Mouse (Mus musculus) urinary bladder, postnatal 4 days (tissue): ENCODE measurements around the gene Tshz2.

ENCODE experiments used
- DNase-seq, 2 experiments: peaks; one replicate each; pipeline ENCODE4 v3.0.0; 2021 to 2022; ENCODE audit warnings: low spot score in 2 of 2

Gene Tshz2

DNA sequence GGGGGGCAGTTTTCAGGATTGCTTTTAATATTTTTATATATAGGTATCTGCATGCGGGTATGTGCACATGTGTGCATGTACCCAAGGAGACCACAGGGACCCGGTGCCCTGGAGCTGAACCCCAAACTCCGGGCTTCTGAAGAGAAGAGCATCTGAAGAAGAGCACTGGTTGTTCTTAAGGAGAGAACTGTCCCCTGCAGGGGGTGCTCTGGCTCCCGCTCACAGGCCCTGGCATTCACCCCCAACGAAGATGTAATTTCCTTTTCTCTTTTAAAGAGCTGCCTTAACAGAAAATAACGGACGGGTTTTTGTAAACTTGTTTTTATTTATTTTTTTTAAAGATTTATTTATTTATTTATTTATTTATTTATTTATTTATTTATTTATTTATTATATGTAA lies 469.1 kb downstream of the Tshz2 start:
- DNase-seq: no peak

- no peak for DNase-seq
These were observed 470.5 kb downstream of the Tshz2 start for GRCm38 (mm10) chr2:170103341-170103740.

- peak in 1 of 2 experiments; percentile 40 for DNase-seq
These were observed 471.0 kb downstream of the Tshz2 start for GRCm38 (mm10) chr2:170103852-170104251.

DNA sequence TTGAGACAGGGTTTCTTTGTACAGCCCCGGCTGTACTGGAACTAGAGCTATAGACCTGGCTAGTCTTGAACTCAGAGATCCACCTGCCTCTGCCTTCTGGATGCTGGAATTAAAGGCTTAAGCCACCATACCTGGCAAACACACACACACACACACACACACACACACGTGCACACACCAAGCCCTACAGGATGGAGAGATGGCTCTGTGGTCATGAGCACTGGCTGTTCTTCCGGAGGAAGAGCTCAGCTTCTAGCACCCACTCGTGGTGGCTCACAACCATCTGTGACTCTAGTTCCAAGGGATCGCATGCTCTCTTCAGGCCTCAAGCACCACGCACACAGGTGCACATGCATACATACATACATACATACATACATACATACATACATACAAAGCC lies 471.6 kb downstream of the Tshz2 start:
- DNase-seq: no peak

GRCm38 (mm10) chr2:170106000-170106399 lies 473.2 kb downstream of the Tshz2 start:
- DNase-seq: no peak

DNA sequence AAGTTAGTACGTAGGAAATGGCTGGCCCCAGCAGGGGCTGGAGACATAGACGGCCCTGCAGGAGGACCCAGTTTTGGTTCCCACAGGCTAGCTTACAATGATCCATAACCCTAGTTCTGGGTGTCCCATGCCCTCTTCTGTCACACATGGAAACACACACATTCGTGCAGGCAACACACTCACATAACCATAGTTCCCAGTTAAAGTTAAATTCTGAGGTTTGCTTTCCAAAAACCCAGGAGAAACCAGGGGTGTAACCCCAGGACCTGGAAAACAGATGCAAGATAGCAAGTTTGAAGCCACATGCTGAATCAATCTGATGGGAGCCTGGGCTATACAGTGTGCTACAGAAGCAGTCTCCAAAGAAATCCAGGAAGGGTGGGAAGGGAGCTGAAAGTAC lies 475.0 kb downstream of the Tshz2 start:
- no peak for DNase-seq

- no peak for DNase-seq
These were observed 476.7 kb downstream of the Tshz2 start for GRCm38 (mm10) chr2:170109528-170109927.

GRCm38 (mm10) chr2:170110306-170110705 lies 477.5 kb downstream of the Tshz2 start:
- DNase-seq: no peak

- DNase-seq: peak; percentile 46 to 73
These were observed 484.0 kb downstream of the Tshz2 start for GRCm38 (mm10) chr2:170116704-170117281.

DNA sequence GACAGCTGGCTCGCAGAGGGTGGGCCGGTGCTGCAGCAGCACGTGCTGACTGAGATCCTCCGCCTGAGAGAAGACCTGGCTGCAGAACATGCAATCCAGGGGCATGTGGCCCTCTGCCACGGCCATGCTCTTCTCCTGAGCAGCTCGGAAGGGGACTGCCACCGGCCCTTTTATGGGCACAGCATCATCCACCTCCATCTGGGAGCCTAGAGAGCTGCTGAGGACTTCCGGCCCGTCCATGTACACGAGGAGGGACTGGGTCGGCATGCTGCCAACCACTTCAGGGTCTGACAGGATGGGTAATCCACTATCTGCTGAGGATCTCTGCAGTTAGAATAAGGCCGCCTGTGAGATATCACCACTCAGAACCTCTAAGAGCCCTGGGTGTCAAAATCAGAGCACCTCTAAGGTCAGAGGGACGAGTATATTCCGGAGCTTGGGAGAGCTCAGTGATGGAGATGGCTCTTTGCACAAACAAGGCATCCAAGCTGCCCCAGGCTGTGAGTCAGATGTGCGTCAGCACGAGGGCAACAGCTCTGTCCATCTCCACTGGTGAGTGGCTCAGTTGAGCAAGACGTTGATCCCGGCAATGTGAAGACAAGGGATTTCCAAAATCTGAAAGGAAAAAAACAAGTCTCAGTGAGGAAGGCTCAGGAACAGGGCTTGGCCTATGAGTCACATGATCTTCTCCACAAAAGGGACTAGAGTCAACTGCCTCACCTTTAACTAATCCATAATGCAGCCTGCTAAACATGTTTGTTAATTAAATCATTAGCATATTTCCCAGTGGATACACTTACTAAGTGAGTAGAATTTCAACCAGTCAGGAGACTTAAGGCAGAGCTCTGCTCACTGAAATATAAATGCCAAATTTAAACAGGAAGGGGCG lies 487.6 kb downstream of the Tshz2 start:
- DNase-seq: no peak
